Mouse (Mus musculus) liver, embryonic 14.5 days (tissue): ENCODE measurements around the gene Kif16b.

Experiments
- CTCF ChIP-seq: IDR thresholded peaks from 2 replicates; pipeline ENCODE4 v1.5.1; 2016; ENCODE audit warnings: antibody characterized with exemption, low read depth, control low read depth
- EP300 ChIP-seq: IDR thresholded peaks from 2 replicates; pipeline ENCODE4 v1.6.1; 2016; ENCODE audit warnings: antibody characterized with exemption, low read depth

- TF ChIP-seq CTCF (no peak), EP300 (no peak)
Observed at GRCm38 (mm10) chr2:142893780-142894179, 7.6 kb downstream of the Kif16b start.
